Comparison of ENCODE assay signal across 8 mouse cellular contexts in genomic region chr13:42052696-42053541, GRCm38 (mm10). TPM values are rescaled to one million over a fixed set of nuclear protein-coding genes. Genes with fewer than 3 reads are reported as not detected.
DNase-seq lines count a peak whose midpoint lies in the region; ATAC-seq and TF ChIP-seq lines count a peak whose summit lies in the region.

No protein-coding gene starts in this region.

- H3K4me3 ChIP-seq in erythroblast, embryonic 14.5 days (replicated peaks) = peak overlapping the region; percentile 86
- H3K4me3 ChIP-seq in heart, embryonic 14.5 days (ENCODE audit: control insufficient read depth in 1 of 2, insufficient read depth in 1 of 2, low read depth in 1 of 2, low read length in 2 of 2) = peak overlapping the region; percentile 80 to 98
- H3K4me3 ChIP-seq in liver, embryonic 13.5 days (replicated peaks) = peak overlapping the region; percentile 92

- H3K36me3 ChIP-seq in erythroblast, embryonic 14.5 days (ENCODE audit: control insufficient read depth) = peaks cover 17% of the 10 kb centered on the region
- H3K36me3 ChIP-seq in heart, embryonic 14.5 days (ENCODE audit: control insufficient read depth, insufficient read depth, low read length) = peaks cover 26% of the 10 kb centered on the region
- peaks cover 14% of the 10 kb centered on the region for H3K36me3 ChIP-seq in liver, embryonic 13.5 days
- H3K36me3 ChIP-seq in splenic B cell, adult 2 months (ENCODE audit: control insufficient read depth, insufficient read depth, low read length, poor library complexity, severe bottlenecking) = peaks cover 1% of the 10 kb centered on the region; the same call in 1 of the 2 replicates

- H3K9me3 ChIP-seq in erythroblast, embryonic 14.5 days (ENCODE audit: control insufficient read depth, low read length) = no peaks in the 10 kb centered on the region
- H3K9me3 ChIP-seq in heart, embryonic 14.5 days (ENCODE audit: control insufficient read depth, low read length) = no peaks in the 10 kb centered on the region
- no peaks in the 10 kb centered on the region for H3K9me3 ChIP-seq in liver, embryonic 13.5 days (replicated peaks)

- DNase-seq in CD8-positive naive resting alpha-beta T cell, adult 2 months (ENCODE audit: low read depth in 2 of 2, low spot score in 2 of 2) = peak; percentile 82 to 83
- peak; percentile 95 for DNase-seq in brain, embryonic 14.5 days (ENCODE audit: low read depth)
- peak; percentile 82 for DNase-seq in kidney, postnatal 10 days
- DNase-seq in liver, embryonic 13.5 days = peak; percentile 48
- DNase-seq in natural killer cell, adult 2 months (ENCODE audit: low spot score in 2 of 2) = peak; percentile 86 to 90
- peak; percentile 91 for DNase-seq in splenic B cell, adult 2 months (ENCODE audit: low read depth, low spot score)

- peak overlapping the region; percentile 71 for H3K4me2 ChIP-seq in heart, embryonic 14.5 days (ENCODE audit: low read length)
- peak overlapping the region; percentile 97 for H3K4me2 ChIP-seq in liver, embryonic 13.5 days

- peak; percentile 19; the same call in 1 of the 2 replicates for ATAC-seq in heart, embryonic 14.5 days (ENCODE audit: insufficient number of reproducible peaks, insufficient read depth, low FRiP score, low read depth)
- ATAC-seq in liver, embryonic 13.5 days (ENCODE audit: low read depth) = peak; percentile 19; the same call in 1 of the 2 replicates

- peaks cover 15% of the 10 kb centered on the region for H3K27me3 ChIP-seq in erythroblast, embryonic 14.5 days (ENCODE audit: control insufficient read depth)
- H3K27me3 ChIP-seq in heart, embryonic 14.5 days (ENCODE audit: control insufficient read depth, insufficient read depth, low read length) = no peaks in the 10 kb centered on the region
- H3K27me3 ChIP-seq in liver, embryonic 13.5 days = no peaks in the 10 kb centered on the region
- no peaks in the 10 kb centered on the region for H3K27me3 ChIP-seq in splenic B cell, adult 2 months (ENCODE audit: control insufficient read depth, insufficient read depth, low read length, poor library complexity, severe bottlenecking)

- no peak for TF ChIP-seq CTCF in brain, embryonic 14.5 days (IDR thresholded peaks at IDR 0.05; ENCODE audit: borderline replicate concordance, extremely low read depth, insufficient read depth, insufficient read length)

- WGBS in heart, embryonic 14.5 days = under 1% methylated on average over 41 of the region's 41 CpGs
- under 1% methylated on average over 40 of the region's 41 CpGs for WGBS in liver, embryonic 13.5 days (ENCODE audit: insufficient replicate concordance)

- peaks cover 59% of the 10 kb centered on the region for H3K4me1 ChIP-seq in erythroblast, embryonic 14.5 days (ENCODE audit: control insufficient read depth)
- H3K4me1 ChIP-seq in heart, embryonic 14.5 days (ENCODE audit: control insufficient read depth in 2 of 2, insufficient read depth in 2 of 2, low read length in 2 of 2) = peaks cover 0 to 16% of the 10 kb centered on the region in 2 experiments; a peak in 2 of 4 replicates
- peaks cover 51% of the 10 kb centered on the region for H3K4me1 ChIP-seq in liver, embryonic 13.5 days (replicated peaks)

- TF ChIP-seq POLR2A in brain, embryonic 14.5 days (IDR thresholded peaks at IDR 0.05; ENCODE audit: borderline replicate concordance, extremely low read depth, insufficient read depth, insufficient read length, poor library complexity, severe bottlenecking) = peak; percentile 40; the same call in 1 of the 2 replicates

- H3K27ac ChIP-seq in heart, embryonic 14.5 days (replicated peaks in 1 of 2; ENCODE audit: control insufficient read depth in 1 of 2, insufficient read depth in 1 of 2, low read depth in 2 of 2, low read length in 2 of 2) = peak overlapping the region; percentile 85 to 90
- H3K27ac ChIP-seq in liver, embryonic 13.5 days = peak overlapping the region; percentile 89

- H3K9ac ChIP-seq in heart, embryonic 14.5 days (ENCODE audit: low read length) = peak overlapping the region; percentile 96
- peak overlapping the region; percentile 90 for H3K9ac ChIP-seq in liver, embryonic 13.5 days

RNA-seq across cellular contexts. Expression of gene Hivep1, which starts 1.1 kb away (rescaled TPM):
- 26.7 and 43.0 TPM in 2 replicates for polyA plus RNA-seq in brain, embryonic 14.5 days (2012; rRNA removed)
- 1.6 and 2.5 TPM in 2 replicates for polyA plus RNA-seq in erythroblast, embryonic 14.5 days (2012)
- polyA plus RNA-seq in heart, embryonic 14.5 days (2014; fragmentation: Nextera tagmentation; extraction: Ambion mirVana) = 7.9 and 10.6 TPM in 2 replicates
- polyA plus RNA-seq in liver, embryonic 13.5 days (2015; fragmentation: Nextera tagmentation; extraction: Ambion mirVana) = 2.4 and 3.3 TPM in 2 replicates

Comparison
In these comparisons a context has a peak if more than half of its experiments do, and no peak if none do; other contexts are left out.
1. Peak in every context shown above with its lines: DNase-seq, ATAC-seq, H3K4me3 ChIP-seq and H3K27ac ChIP-seq.